Mouse (Mus musculus) kidney, embryonic 14.5 days (tissue): ENCODE data around the gene Pde6h. TPM values are rescaled to one million over a fixed set of nuclear protein-coding genes. Genes with fewer than 3 reads are reported as not detected.

Source experiments
- ATAC-seq: fragments of 200-750 bp; cut with Nextera tagmentation; 2 replicates; pipeline ENCODE4 v1.8.0; 2017; ENCODE audit warnings: moderate number of reproducible peaks, mild to moderate bottlenecking, moderate TSS enrichment, moderate library complexity; ENCODE audit not compliant: low FRiP score, low TSS enrichment
- H3K27ac ChIP-seq: fragments of 300-500 bp; sonication (generic); 2 replicates; pipeline ENCODE4 v1.5.1; 2014; ENCODE audit warnings: low read depth, mild to moderate bottlenecking, low read length, moderate library complexity, mixed read lengths
- H3K27me3 ChIP-seq: fragments of 300-500 bp; sonication (generic); 2 replicates; pipeline ENCODE4 v1.6.1; 2014; ENCODE audit warnings: mild to moderate bottlenecking, low read length; ENCODE audit not compliant: control insufficient read depth, insufficient read depth
- H3K36me3 ChIP-seq: fragments of 300-500 bp; sonication (generic); 2 replicates; pipeline ENCODE4 v1.6.1; 2014; ENCODE audit warnings: low read length, mixed read lengths; ENCODE audit not compliant: control insufficient read depth, insufficient read depth
- H3K4me1 ChIP-seq: fragments of 300-500 bp; sonication (generic); 2 replicates; pipeline ENCODE4 v1.6.1; 2014; ENCODE audit warnings: low read length, mixed read lengths; ENCODE audit not compliant: control insufficient read depth, insufficient read depth
- H3K4me2 ChIP-seq: fragments of 300-500 bp; sonication (generic); replicated peaks from 2 replicates; pipeline ENCODE4 v1.6.1; 2014; ENCODE audit warnings: low read depth, mild to moderate bottlenecking, low read length
- H3K4me3 ChIP-seq: fragments of 300-500 bp; sonication (generic); 2 replicates; pipeline ENCODE4 v1.5.1; 2014; ENCODE audit warnings: mild to moderate bottlenecking, low read length
- H3K9ac ChIP-seq: fragments of 300-500 bp; sonication (generic); 2 replicates; pipeline ENCODE4 v1.6.1; 2014; ENCODE audit warnings: low read depth, mild to moderate bottlenecking, low read length, moderate library complexity
- H3K9me3 ChIP-seq: fragments of 300-500 bp; sonication (generic); 2 replicates; pipeline ENCODE4 v1.6.1; 2016; ENCODE audit warnings: low read length; ENCODE audit not compliant: control insufficient read depth
- WGBS: fragments of 180-500 bp; shearing (Covaris S2); extraction: QIAGEN DNeasy Blood & Tissue Kit; methylation state at CpG from one replicate; pipeline ENCODE4 v1.1.7; 2014; 5-methylcytosine and 5-hydroxymethylcytosine counted together
- polyA plus RNA-seq: library from polyadenylated mRNA; unstranded; fragments of >200 nt; fragmentation: Nextera tagmentation; extraction: Ambion mirVana; gene quantifications from 2 replicates; pipeline ENCODE4 v1.2.1, GENCODE M21; 2014

Gene Pde6h
- polyA plus RNA-seq, 1 experiment from 2014 or later = 0.81 TPM

DNA sequence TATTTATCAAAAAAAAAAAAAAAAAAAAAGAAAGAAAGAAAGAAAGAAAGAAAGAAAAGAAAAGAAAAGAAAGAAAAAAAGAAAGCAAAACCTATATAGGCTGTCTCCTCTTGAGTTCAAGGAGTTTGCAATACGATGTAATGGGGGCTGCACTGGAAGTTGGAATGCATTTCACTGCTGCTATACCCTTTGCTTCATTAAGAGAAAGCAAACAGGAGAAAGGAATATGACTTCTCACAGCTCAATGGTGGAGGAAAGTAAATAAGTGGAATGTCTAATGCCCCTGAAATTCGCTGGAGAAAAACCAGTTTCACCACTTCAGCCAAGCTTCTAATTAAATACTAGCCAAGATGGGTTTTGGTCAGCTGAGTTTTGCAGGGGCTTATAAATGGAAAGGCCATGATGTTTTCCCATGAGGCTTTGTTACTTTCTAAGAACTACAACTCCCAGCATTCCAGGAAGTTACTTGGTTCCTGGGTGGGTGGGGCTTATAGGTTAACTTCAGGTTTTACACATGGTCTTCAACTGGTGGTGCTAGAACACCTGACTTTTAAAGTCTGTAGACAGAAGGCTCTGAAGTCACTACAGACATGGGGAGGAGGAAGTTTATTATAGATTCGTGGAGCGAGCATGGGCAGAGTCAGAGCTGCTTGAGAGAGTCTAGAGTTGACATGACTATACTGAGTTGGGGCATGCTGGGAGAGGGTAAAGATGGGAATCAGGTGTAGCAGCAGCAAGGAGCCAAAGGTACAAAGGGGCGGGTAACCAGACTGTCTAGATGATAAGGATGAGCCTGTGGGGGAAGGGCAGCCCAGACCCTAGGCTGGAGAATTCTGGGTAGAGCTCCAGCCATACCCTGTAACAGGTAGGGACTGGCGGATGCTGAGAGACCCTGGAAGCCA, 77.9 kb downstream of the Pde6h start:
- no peak overlapping the region for H3K9ac ChIP-seq
- H3K36me3 ChIP-seq = no peaks in the 10 kb centered on the region
- no peaks in the 10 kb centered on the region for H3K9me3 ChIP-seq
- no peak overlapping the region for H3K4me3 ChIP-seq
- peaks cover 6% of the 10 kb centered on the region; the same call in 1 of the 2 replicates for H3K4me1 ChIP-seq
- no peak overlapping the region for H3K27ac ChIP-seq
- no peak overlapping the region for H3K4me2 ChIP-seq
- ATAC-seq = 0 out of 2 replicates have a peak, but pooled peaks have one; percentile 49
- WGBS = 80% methylated on average over 6 of the region's 6 CpGs
- H3K27me3 ChIP-seq = no peaks in the 10 kb centered on the region

DNA sequence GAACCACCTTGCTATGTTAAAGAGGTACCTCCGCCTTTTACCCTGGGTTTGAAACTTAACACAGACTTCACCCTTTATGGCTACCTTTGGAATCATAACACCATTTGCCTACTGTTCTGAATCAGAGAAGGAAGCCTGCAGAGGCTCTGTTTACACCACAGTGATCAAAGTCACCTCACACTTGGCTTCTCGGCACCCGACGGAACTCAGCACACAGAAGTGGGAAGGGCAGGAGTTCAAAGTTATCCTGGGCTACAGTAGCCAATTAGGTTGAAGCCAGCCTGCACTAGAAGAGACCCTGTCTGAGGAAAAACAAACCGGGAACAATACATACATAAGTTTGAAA, 78.5 kb downstream of the Pde6h start:
- Histone ChIP-seq H3K36me3 (no peaks in the 10 kb centered on the region), H3K9ac (no peak overlapping the region), H3K27me3 (no peaks in the 10 kb centered on the region), H3K9me3 (no peaks in the 10 kb centered on the region), H3K4me3 (no peak overlapping the region), H3K4me2 (no peak overlapping the region), H3K27ac (no peak overlapping the region), H3K4me1 (peaks cover 3% of the 10 kb centered on the region; the same call in 1 of the 2 replicates)
- ATAC-seq = no peak
- 58% methylated on average over 5 of the region's 5 CpGs for WGBS

DNA sequence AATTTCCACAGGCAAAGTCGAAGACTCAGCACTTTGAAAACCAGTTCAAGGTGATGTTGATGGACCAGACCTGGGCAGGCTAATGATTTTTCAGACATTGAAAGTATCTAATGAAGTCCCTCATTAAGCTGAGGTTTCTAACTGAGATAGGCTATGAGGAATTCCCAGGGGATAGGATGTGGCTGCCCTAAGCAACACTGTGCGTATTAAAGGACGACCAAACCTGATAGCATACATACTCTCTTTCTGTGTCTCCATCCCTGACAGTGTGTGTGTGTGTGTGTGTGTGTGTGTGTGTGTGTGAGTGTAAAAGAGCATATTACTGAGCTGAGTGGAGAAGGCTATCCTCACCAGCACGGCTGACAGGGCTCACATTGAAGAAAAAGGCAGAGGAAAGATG, 80.7 kb downstream of the Pde6h start:
- no peak for ATAC-seq
- no peaks in the 10 kb centered on the region for H3K36me3 ChIP-seq
- H3K4me3 ChIP-seq = no peak overlapping the region
- no peak overlapping the region for H3K4me2 ChIP-seq
- no peak overlapping the region for H3K27ac ChIP-seq
- H3K9ac ChIP-seq = no peak overlapping the region
- 88% methylated on average over 4 of the region's 4 CpGs for WGBS
- no peaks in the 10 kb centered on the region for H3K9me3 ChIP-seq
- no peaks in the 10 kb centered on the region for H3K4me1 ChIP-seq
- H3K27me3 ChIP-seq = no peaks in the 10 kb centered on the region

DNA sequence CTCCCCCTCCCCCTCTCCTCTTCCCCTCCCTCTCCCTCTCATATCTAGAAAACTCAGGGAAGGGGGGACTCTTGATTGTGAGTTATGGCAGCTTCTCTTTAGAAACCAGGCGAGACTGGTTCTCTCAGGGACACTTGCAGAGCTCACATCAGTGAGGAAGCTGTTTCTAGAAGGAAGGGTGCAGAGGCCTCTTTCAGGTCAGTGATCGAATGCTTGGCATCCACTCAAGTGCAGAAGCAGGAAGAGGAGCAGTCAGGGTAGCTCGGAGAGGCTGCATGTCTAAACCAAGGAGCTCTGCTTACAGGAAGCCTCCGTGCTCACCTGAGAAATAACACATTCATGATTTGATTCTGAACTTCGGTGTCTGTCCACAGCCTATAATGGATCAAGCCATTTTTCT, 87.6 kb downstream of the Pde6h start:
- H3K4me3 ChIP-seq = no peak overlapping the region
- no peaks in the 10 kb centered on the region for H3K9me3 ChIP-seq
- H3K36me3 ChIP-seq = no peaks in the 10 kb centered on the region
- no peak for ATAC-seq
- no peak overlapping the region for H3K27ac ChIP-seq
- no peak overlapping the region for H3K4me2 ChIP-seq
- H3K27me3 ChIP-seq = no peaks in the 10 kb centered on the region
- H3K4me1 ChIP-seq = no peaks in the 10 kb centered on the region
- WGBS = 68% methylated on average over 5 of the region's 5 CpGs
- H3K9ac ChIP-seq = no peak overlapping the region

DNA sequence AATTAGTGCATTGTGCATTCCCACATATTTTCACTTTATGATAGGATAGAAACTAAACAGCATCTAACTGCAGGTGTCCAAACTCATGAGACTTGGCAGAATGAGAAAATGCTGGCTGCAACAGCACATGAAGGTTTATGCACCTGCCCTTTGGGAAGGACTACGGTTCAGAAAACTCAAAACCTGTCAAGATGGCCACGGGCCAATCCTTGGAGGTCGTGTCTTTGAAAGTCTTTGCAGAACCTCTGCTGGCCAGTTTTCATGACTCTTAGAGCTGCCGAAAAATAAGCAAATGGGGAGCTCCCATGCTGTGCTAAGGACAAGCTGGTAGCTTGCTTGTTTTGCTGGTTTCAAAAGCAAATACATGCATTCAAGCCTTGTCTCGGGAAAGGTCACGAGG, 90.7 kb downstream of the Pde6h start:
- no peaks in the 10 kb centered on the region for H3K36me3 ChIP-seq
- H3K27ac ChIP-seq = no peak overlapping the region
- WGBS = 78% methylated on average over 6 of the region's 6 CpGs
- H3K4me3 ChIP-seq = no peak overlapping the region
- no peaks in the 10 kb centered on the region for H3K9me3 ChIP-seq
- ATAC-seq = no peak
- H3K4me2 ChIP-seq = no peak overlapping the region
- H3K4me1 ChIP-seq = no peaks in the 10 kb centered on the region
- no peak overlapping the region for H3K9ac ChIP-seq
- no peaks in the 10 kb centered on the region for H3K27me3 ChIP-seq

DNA sequence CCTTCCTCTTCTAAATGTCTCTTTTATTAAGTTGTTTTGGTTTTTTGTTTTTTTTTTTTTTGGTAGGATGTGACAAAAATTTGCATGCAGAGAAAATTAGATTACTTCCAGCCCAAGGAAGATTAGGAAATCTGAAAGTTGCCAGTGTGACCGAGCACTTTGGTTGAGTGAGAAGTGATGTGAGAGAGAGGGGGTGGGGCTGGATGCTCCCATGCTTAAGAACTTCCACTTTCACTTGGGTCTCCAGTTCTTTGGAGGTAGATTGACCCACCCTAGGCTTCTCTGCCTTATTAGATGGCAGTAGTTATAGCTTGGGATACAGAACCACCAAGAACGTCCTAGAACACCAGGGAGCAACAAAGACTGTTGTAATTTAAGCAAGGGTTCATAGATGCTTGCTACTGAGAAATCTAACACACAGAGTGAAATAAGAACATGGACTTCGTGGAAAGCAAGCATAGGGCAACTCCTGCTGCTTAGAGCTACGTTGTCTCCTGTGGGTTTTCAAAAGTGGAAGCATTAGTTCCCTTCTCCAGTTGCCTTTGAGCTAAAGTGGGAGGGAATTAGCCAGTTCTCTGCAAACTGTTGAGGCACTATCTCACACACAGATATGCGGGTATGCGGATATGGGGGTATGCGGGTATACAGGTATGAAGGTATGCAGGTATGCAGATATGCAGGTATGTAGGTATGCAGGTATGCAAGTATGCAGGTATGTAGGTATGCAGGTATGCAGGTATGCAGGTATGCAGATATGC, 93.8 kb downstream of the Pde6h start:
- Histone ChIP-seq H3K9me3 (no peaks in the 10 kb centered on the region), H3K27me3 (no peaks in the 10 kb centered on the region), H3K4me1 (no peaks in the 10 kb centered on the region), H3K4me3 (no peak overlapping the region), H3K4me2 (no peak overlapping the region), H3K36me3 (no peaks in the 10 kb centered on the region), H3K9ac (no peak overlapping the region), H3K27ac (no peak overlapping the region)
- WGBS = 91% methylated on average over 7 of the region's 7 CpGs
- no peak for ATAC-seq

Other genes starting within 250 kb of the Pde6h start
- 0.10 TPM in 1 of 2 replicates, not detected in the other for gene Gucy2c, start 142.1 kb upstream of the Pde6h start, polyA plus RNA-seq
- 1.2 and 2.3 TPM in 2 replicates for gene Hist4h4, start 119.4 kb upstream of the Pde6h start, polyA plus RNA-seq
- gene H2afj, start 115.6 kb upstream of the Pde6h start, polyA plus RNA-seq = 96.0 and 104 TPM in 2 replicates
- gene BC049715, start 96.2 kb upstream of the Pde6h start, polyA plus RNA-seq = 1.7 and 1.9 TPM in 2 replicates
- gene Wbp11, start 95.6 kb upstream of the Pde6h start, polyA plus RNA-seq = 91.5 and 136 TPM in 2 replicates
- gene Smco3, start 88.4 kb upstream of the Pde6h start, polyA plus RNA-seq = 1.1 and 1.4 TPM in 2 replicates
- 1.7 and 2.2 TPM in 2 replicates for gene Art4, start 66.1 kb upstream of the Pde6h start, polyA plus RNA-seq
- gene Mgp, start 48.0 kb upstream of the Pde6h start, polyA plus RNA-seq = 168 and 215 TPM in 2 replicates
- gene Erp27, start 1.7 kb upstream of the Pde6h start, polyA plus RNA-seq = 0.22 and 0.31 TPM in 2 replicates
- gene Arhgdib, start 18.1 kb downstream of the Pde6h start, polyA plus RNA-seq = 60.4 and 65.6 TPM in 2 replicates
- gene Rerg, start 246.7 kb downstream of the Pde6h start, polyA plus RNA-seq = 8.8 and 13.2 TPM in 2 replicates